Mouse (Mus musculus) heart, adult 2 months (tissue): ENCODE results near the gene Simc1. TPM values are rescaled to one million over a fixed set of nuclear protein-coding genes. Genes with fewer than 3 reads are reported as not detected.

Experiments
- DNase-seq, 2 experiments: peaks; one replicate each; pipeline ENCODE4 v3.0.0; 2021
- H3K27ac ChIP-seq: fragments of 200-600 bp; 2 replicates; pipeline ENCODE4 v1.8.1; 2022
- H3K27me3 ChIP-seq: fragments of 200-500 bp; 2 replicates; pipeline ENCODE4 v1.6.1; 2012; ENCODE audit warnings: mild to moderate bottlenecking, low read length, inconsistent platforms, mixed read lengths; ENCODE audit not compliant: control insufficient read depth, insufficient read depth
- H3K36me3 ChIP-seq: fragments of 200-500 bp; 2 replicates; pipeline ENCODE4 v1.6.1; 2012; ENCODE audit warnings: low read length, inconsistent platforms; ENCODE audit not compliant: control insufficient read depth, insufficient read depth
- H3K4me1 ChIP-seq: fragments of 200-500 bp; 2 replicates; pipeline ENCODE4 v1.6.1; 2011; ENCODE audit warnings: low read length; ENCODE audit not compliant: control insufficient read depth, insufficient read depth
- H3K4me3 ChIP-seq: fragments of 200-600 bp; 2 replicates; pipeline ENCODE4 v1.8.1; 2022
- H3K79me2 ChIP-seq: fragments of 200-500 bp; replicated peaks from 2 replicates; pipeline ENCODE4 v1.6.1; 2012; ENCODE audit warnings: mild to moderate bottlenecking, inconsistent platforms, low read length, moderate library complexity, mixed read lengths; ENCODE audit not compliant: control insufficient read depth, insufficient read depth
- H3K9ac ChIP-seq: fragments of 200-500 bp; 2 replicates; pipeline ENCODE4 v1.6.1; 2012; ENCODE audit warnings: low read depth, mild to moderate bottlenecking, control low read depth, inconsistent platforms, low read length, mixed read lengths
- CTCF ChIP-seq: fragments of 200-600 bp; IDR thresholded peaks from 2 replicates; pipeline ENCODE4 v1.8.1; 2022; ENCODE audit warnings: antibody characterized with exemption, mild to moderate bottlenecking, moderate library complexity
- EP300 ChIP-seq: fragments of 200-500 bp; IDR thresholded peaks from 2 replicates; pipeline ENCODE4 v1.6.1; 2011; ENCODE audit warnings: low read depth, low read length, control low read depth; ENCODE audit not compliant: insufficient read depth
- POLR2A ChIP-seq: fragments of 200-500 bp; IDR thresholded peaks from 2 replicates; pipeline ENCODE4 v1.6.1; 2011; ENCODE audit warnings: mild to moderate bottlenecking, low read depth, low read length, control low read depth; ENCODE audit not compliant: insufficient read depth
- WGBS: fragments of 180-500 bp; shearing (Covaris S2); methylation state at CpG from one replicate; pipeline ENCODE4 v1.1.7; 2018; 5-methylcytosine and 5-hydroxymethylcytosine counted together
- intact Hi-C: fragments of 180-260 bp; cut with DNase I; formaldehyde crosslinking; loops from one replicate; pipeline ENCODE4 v1.15.1; 2025
- polyA plus RNA-seq: library from polyadenylated mRNA; depleted of rRNA; stranded (reverse); fragments of >200 nt; gene quantifications from 2 replicates; pipeline ENCODE4 v1.2.3, GENCODE M21; 2012
- total RNA-seq, 2 experiments: library from RNA; stranded (reverse); gene quantifications; 2 replicates each; pipeline ENCODE4 v1.2.3; 2021

Simc1 gene
- total and polyA plus RNA-seq, 3 experiments: 1.7 to 1.9 (median 1.7) TPM

GRCm38 (mm10) chr13:54501352-54501751 is 2.2 kb upstream of the Simc1 start:
- H3K79me2 ChIP-seq: no peaks in the 10 kb centered on the region
- H3K9ac ChIP-seq: no peak overlapping the region
- no peak overlapping the region for H3K27ac ChIP-seq
- H3K4me3 ChIP-seq: no peak overlapping the region
- no peaks in the 10 kb centered on the region for H3K36me3 ChIP-seq
- intact Hi-C loops: loop anchor here (5.0 kb wide), 1 partner anchor 66 kb away; the partner anchor contains the start of gene 4833439L19Rik
- 79% methylated on average over 2 of the region's 2 CpGs for WGBS
- TF ChIP-seq EP300: no peak
- H3K27me3 ChIP-seq: no peaks in the 10 kb centered on the region; the same call in 1 of the 2 replicates
- no peak for DNase-seq
- H3K4me1 ChIP-seq: peaks cover 3% of the 10 kb centered on the region; the same call in 1 of the 2 replicates

GRCm38 (mm10) chr13:54501957-54502690 is 1.5 kb upstream of the Simc1 start:
- Histone ChIP-seq H3K36me3 (no peaks in the 10 kb centered on the region), H3K79me2 (no peaks in the 10 kb centered on the region), H3K4me1 (peaks cover 3% of the 10 kb centered on the region; the same call in 1 of the 2 replicates), H3K27ac (no peak overlapping the region), H3K9ac (no peak overlapping the region), H3K27me3 (no peaks in the 10 kb centered on the region; the same call in 1 of the 2 replicates), H3K4me3 (no peak overlapping the region)
- WGBS: 62% methylated on average over 3 of the region's 3 CpGs
- TF ChIP-seq POLR2A: no peak
- no peak for TF ChIP-seq CTCF
- no peak for TF ChIP-seq EP300
- intact Hi-C loops: loop anchor here (5.0 kb wide), 1 partner anchor 65 kb away; the partner anchor contains the start of gene 4833439L19Rik
- no peak for DNase-seq

- Histone ChIP-seq H3K27me3 (no peaks in the 10 kb centered on the region; the same call in 1 of the 2 replicates), H3K4me3 (peak overlapping the region; percentile 77), H3K36me3 (no peaks in the 10 kb centered on the region), H3K4me1 (peaks cover 3% of the 10 kb centered on the region; the same call in 1 of the 2 replicates), H3K27ac (no peak overlapping the region), H3K9ac (peak overlapping the region; percentile 58), H3K79me2 (no peaks in the 10 kb centered on the region)
- 12% methylated on average over 14 of the region's 14 CpGs for WGBS
- DNase-seq: no peak
- intact Hi-C loops: loop anchor here (5.0 kb wide), 1 partner anchor 64 kb away; the partner anchor contains the start of gene 4833439L19Rik
- no peak for TF ChIP-seq CTCF
- TF ChIP-seq EP300: no peak
- no peak for TF ChIP-seq POLR2A
These were observed 338 bp upstream of the Simc1 start for GRCm38 (mm10) chr13:54503278-54503603.

- TF ChIP-seq CTCF: no peak
- TF ChIP-seq POLR2A: no peak
- TF ChIP-seq EP300: no peak
- no peaks in the 10 kb centered on the region; the same call in 1 of the 2 replicates for H3K27me3 ChIP-seq
- 62% methylated on average over 7 of the region's 7 CpGs for whole genome bisulfite sequencing
These were observed 1.2 kb downstream of the Simc1 start for GRCm38 (mm10) chr13:54504611-54505260.

GRCm38 (mm10) chr13:54505920-54506319 is 2.3 kb downstream of the Simc1 start:
- Histone ChIP-seq H3K27me3 (no peaks in the 10 kb centered on the region), H3K27ac (no peak overlapping the region), H3K36me3 (no peaks in the 10 kb centered on the region), H3K79me2 (0 out of 2 replicates have a peak, but pooled peaks cover 1% of the 10 kb centered on the region), H3K9ac (no peak overlapping the region), H3K4me1 (peaks cover 3% of the 10 kb centered on the region; the same call in 1 of the 2 replicates), H3K4me3 (no peak overlapping the region)
- 90% methylated on average over 1 of the region's 1 CpGs for WGBS
- no peak for DNase-seq
- no peak for TF ChIP-seq CTCF
- TF ChIP-seq EP300: no peak
- no peak for TF ChIP-seq POLR2A
- intact Hi-C loops: no loop called here

More at GRCm38 (mm10) chr13:54504611-54505260, 1.2 kb downstream of the Simc1 start:
- Histone ChIP-seq H3K27ac (no peak overlapping the region), H3K4me3 (peak overlapping the region; percentile 77), H3K36me3 (no peaks in the 10 kb centered on the region), H3K4me1 (peaks cover 3% of the 10 kb centered on the region; the same call in 1 of the 2 replicates), H3K9ac (peak overlapping the region; percentile 73; the same call in 1 of the 2 replicates), H3K79me2 (no peaks in the 10 kb centered on the region)
- intact Hi-C loops: loop anchor here (5.0 kb wide), 1 partner anchor 63 kb away; the partner anchor contains the start of gene 4833439L19Rik
- DNase-seq: no peak

- 96% methylated on average over 4 of the region's 4 CpGs for WGBS
- TF ChIP-seq CTCF: peak; percentile 49
- no peak for TF ChIP-seq EP300
- Histone ChIP-seq H3K9ac (no peak overlapping the region), H3K36me3 (no peaks in the 10 kb centered on the region), H3K4me1 (no peaks in the 10 kb centered on the region), H3K27ac (no peak overlapping the region), H3K27me3 (no peaks in the 10 kb centered on the region), H3K4me3 (no peak overlapping the region), H3K79me2 (no peaks in the 10 kb centered on the region)
- intact Hi-C loops: no loop called here
- DNase-seq: peak in 1 of 2 experiments; percentile 13
These were observed 16.6 kb downstream of the Simc1 start for GRCm38 (mm10) chr13:54520221-54520620.
